Mouse (Mus musculus) kidney, adult 2 months (tissue): ENCODE data around the gene Psmd11. TPM values are rescaled to one million over a fixed set of nuclear protein-coding genes. Genes with fewer than 3 reads are reported as not detected.
"Not testable (repeated sequence)": the region's sequence is repeated elsewhere in the genome, so short reads cannot be mapped to it uniquely, and the experiment has no call there.

ENCODE experiments used
- DNase-seq: peaks from one replicate; pipeline ENCODE4 v3.0.0; 2021
- H3K27ac ChIP-seq: fragments of 200-500 bp; 2 replicates; pipeline ENCODE4 v1.5.1; 2012; ENCODE audit warnings: low read depth, low read length, control low read depth, inconsistent platforms; ENCODE audit not compliant: insufficient read depth
- H3K27me3 ChIP-seq: fragments of 200-500 bp; replicated peaks from 2 replicates; pipeline ENCODE4 v1.6.1; 2012; ENCODE audit warnings: mild to moderate bottlenecking, moderate library complexity, low read length, inconsistent platforms; ENCODE audit not compliant: control insufficient read depth, insufficient read depth
- H3K36me3 ChIP-seq: fragments of 200-500 bp; 2 replicates; pipeline ENCODE4 v1.6.1; 2012; ENCODE audit warnings: mild to moderate bottlenecking, moderate library complexity, low read length, inconsistent platforms; ENCODE audit not compliant: control insufficient read depth, insufficient read depth
- H3K4me1 ChIP-seq: fragments of 200-500 bp; 2 replicates; pipeline ENCODE4 v1.6.1; 2011; ENCODE audit warnings: low read length; ENCODE audit not compliant: control insufficient read depth, insufficient read depth
- H3K4me3 ChIP-seq: fragments of 200-500 bp; 2 replicates; pipeline ENCODE4 v1.5.1; 2011; ENCODE audit warnings: mild to moderate bottlenecking, low read depth, low read length, control low read depth; ENCODE audit not compliant: insufficient read depth
- CTCF ChIP-seq: fragments of 200-500 bp; conservative IDR thresholded peaks from 2 replicates; pipeline ENCODE4 v1.5.1; 2011; ENCODE audit warnings: low read depth, mild to moderate bottlenecking, control low read depth, low read length, moderate library complexity, mixed read lengths; ENCODE audit not compliant: insufficient read depth, insufficient read length
- POLR2A ChIP-seq: fragments of 200-500 bp; IDR thresholded peaks from one replicate; pipeline ENCODE4 v1.6.1; 2011; ENCODE audit warnings: low read depth, low read length, control low read depth
- WGBS: fragments of 180-500 bp; shearing (Covaris S2); methylation state at CpG from one replicate; pipeline ENCODE4 v1.1.7; 2018; 5-methylcytosine and 5-hydroxymethylcytosine counted together
- polyA plus RNA-seq: library from polyadenylated mRNA; depleted of rRNA; stranded (reverse); fragments of >200 nt; gene quantifications from 2 replicates; pipeline ENCODE4 v1.2.3, GENCODE M21; 2012

The Psmd11 gene
- polyA plus RNA-seq, 1 experiment: 52.8 TPM

DNA sequence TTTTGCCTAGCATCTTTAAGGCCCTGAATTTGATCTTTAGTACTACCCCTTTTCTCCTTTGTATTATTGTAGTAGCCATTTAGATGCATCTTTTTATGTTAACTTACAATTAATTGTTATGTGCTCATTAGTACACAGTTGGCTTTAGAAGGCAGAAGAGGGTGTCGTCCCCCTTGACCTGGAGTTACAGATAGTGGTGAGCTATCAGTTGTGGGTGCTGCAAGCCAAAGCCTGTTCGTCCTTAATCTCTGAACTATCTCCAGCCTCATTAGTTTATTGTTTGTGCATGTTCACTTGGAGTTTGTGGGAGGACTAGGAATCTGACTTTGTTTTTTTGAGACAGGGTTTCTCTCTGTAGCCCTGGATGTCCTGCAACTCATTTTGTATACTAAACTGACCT, 41.6 kb upstream of the Psmd11 start:
- peaks cover 14% of the 10 kb centered on the region for H3K4me1 ChIP-seq
- TF ChIP-seq CTCF (no peak), POLR2A (no peak)
- DNase-seq: no peak
- H3K27me3 ChIP-seq: no peaks in the 10 kb centered on the region
- no peak overlapping the region for H3K27ac ChIP-seq
- H3K36me3 ChIP-seq: peaks cover 14% of the 10 kb centered on the region
- no peak overlapping the region for H3K4me3 ChIP-seq
- WGBS: 39% methylated on average over 2 of the region's 2 CpGs

DNA sequence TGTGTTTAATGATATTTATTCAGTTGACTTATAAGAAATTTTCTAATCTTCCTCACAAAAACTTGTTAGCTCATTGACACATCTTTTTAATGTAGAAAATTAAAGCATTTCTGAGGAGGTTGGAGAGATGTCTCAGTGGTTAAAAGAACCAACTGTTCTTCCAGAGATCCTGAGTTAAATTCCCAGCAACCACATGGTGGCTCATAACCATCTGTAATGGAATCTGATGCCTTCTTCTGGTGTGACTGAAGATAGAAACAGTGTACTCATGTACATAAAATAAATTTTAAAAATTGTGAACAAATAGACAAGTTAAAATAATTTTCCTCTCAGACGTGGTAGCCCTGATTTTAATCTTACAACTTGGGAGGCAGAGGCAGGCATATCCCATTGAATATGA, 38.5 kb upstream of the Psmd11 start:
- H3K36me3 ChIP-seq: peaks cover 21% of the 10 kb centered on the region
- TF ChIP-seq CTCF (no peak), POLR2A (no peak)
- H3K27me3 ChIP-seq: no peaks in the 10 kb centered on the region

DNA sequence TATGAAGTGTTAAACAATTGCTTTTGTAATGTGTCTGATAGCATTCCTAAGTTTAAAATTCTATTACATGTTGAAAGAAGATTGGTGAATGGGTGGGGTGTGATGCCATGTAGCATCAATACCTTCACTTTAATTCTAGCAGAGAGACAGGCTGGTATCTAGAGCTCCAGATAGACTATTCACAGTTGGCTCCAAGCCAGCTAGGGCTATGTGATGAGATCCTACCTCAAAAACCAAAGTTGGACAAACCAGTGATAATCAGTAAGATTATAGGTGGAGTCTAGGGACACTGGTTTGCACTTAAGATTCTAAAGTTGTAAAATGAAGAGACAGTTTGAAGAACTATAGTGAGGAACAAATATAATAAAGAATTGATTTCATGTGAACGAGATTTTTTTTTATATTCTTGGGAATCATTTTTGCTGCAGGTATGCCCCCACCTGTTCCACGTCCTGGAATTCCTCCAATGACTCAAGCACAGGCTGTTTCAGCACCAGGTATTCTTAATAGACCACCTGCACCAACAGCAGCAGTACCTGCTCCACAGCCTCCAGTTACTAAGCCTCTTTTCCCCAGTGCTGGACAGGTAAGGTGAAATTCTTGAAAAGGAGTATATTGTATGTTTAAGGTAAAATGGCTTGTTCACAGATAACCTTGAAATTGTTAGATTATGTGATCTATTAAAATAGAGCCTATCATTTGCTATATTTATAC, 36.9 kb upstream of the Psmd11 start:
- Histone ChIP-seq H3K36me3 (peaks cover 28% of the 10 kb centered on the region), H3K27ac (no peak overlapping the region), H3K4me3 (no peak overlapping the region), H3K4me1 (no peaks in the 10 kb centered on the region; the same call in 1 of the 2 replicates), H3K27me3 (no peaks in the 10 kb centered on the region)
- WGBS: 91% methylated on average over 2 of the region's 2 CpGs
- TF ChIP-seq POLR2A (no peak), CTCF (no peak)
- DNase-seq: no peak

More for the DNA sequence above, 38.5 kb upstream of the Psmd11 start:
- DNase-seq: no peak
- Histone ChIP-seq H3K27ac (no peak overlapping the region), H3K4me1 (peaks cover 4% of the 10 kb centered on the region), H3K4me3 (no peak overlapping the region)
- WGBS: 86% methylated on average over 1 of the region's 1 CpGs

DNA sequence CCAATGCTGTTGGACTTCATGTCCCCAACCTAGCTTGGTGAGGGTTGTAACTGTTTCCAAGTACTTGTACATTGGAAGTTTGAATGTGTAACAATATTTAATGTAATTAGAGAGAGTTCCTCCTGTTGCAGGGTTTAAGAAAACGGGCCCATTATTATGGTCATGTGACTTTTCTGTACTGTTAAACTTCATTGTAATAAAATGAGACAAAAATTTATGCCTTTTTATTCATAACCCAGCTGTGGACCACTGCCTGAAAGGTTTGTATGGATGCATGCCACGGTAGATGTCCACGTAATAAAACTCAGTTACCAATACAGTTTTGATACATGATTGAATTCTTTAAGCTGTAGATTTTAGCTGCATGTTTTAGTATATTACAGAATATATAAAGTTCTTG, 32.5 kb upstream of the Psmd11 start:
- TF ChIP-seq POLR2A (no peak), CTCF (no peak)
- WGBS: 82% methylated on average over 3 of the region's 3 CpGs
- no peak overlapping the region for H3K4me3 ChIP-seq
- no peak overlapping the region for H3K27ac ChIP-seq
- no peaks in the 10 kb centered on the region for H3K4me1 ChIP-seq
- DNase-seq: no peak
- H3K27me3 ChIP-seq: no peaks in the 10 kb centered on the region
- peaks cover 29% of the 10 kb centered on the region for H3K36me3 ChIP-seq

DNA sequence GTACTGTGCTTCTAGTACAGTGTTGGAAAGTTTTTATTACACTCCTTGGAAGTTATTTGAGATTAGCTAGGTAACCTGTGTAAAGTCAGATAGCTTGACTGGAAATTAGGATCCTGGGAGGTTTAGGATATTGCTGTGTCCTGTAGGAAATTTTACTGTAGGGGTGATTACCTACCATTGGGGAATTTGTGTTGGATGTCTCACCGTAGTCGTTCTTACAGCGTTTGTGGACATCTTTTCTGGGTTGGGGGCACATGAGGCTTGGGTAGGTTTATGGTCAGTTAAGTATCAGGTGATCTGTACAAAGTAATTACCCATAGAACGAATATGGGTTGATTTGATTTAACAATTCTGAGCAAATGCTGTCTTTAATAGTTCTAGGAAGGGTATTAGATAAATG, 31.8 kb upstream of the Psmd11 start:
- DNase-seq: no peak
- Histone ChIP-seq H3K27ac (no peak overlapping the region), H3K27me3 (no peaks in the 10 kb centered on the region), H3K4me1 (no peaks in the 10 kb centered on the region), H3K4me3 (no peak overlapping the region), H3K36me3 (peaks cover 24% of the 10 kb centered on the region)
- 80% methylated on average over 4 of the region's 4 CpGs for WGBS
- TF ChIP-seq CTCF: no peak
- TF ChIP-seq POLR2A: no peak

GRCm38 (mm10) chr11:80407878-80408277, 20.5 kb upstream of the Psmd11 start:
- H3K4me3 ChIP-seq, H3K27me3 ChIP-seq, H3K27ac ChIP-seq, H3K4me1 ChIP-seq, DNase-seq: not testable (repeated sequence)
- H3K36me3 ChIP-seq: peaks cover 18% of the 10 kb centered on the region
- 97% methylated on average over 6 of the region's 6 CpGs for WGBS

DNA sequence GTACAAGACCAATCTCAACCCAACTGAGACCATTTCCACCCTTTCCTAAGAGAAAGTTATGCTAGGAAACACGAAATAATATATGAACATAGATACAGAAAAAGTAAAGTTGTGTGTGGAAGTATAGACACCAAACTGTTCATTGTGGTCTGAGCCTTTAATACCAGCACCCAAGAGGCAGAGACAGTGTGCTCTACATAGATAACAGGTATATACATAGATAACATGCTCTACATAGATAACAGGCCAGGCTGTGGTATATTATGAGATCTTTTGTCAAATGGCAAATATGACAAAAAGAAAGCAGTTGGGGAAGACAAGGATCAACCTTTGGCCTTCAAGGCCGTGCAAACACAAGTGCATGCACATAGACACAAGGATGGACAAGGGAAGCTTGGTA, 18.0 kb upstream of the Psmd11 start:
- DNase-seq: no peak
- H3K36me3 ChIP-seq: peaks cover 16% of the 10 kb centered on the region
- 87% methylated on average over 2 of the region's 2 CpGs for WGBS
- TF ChIP-seq CTCF (no peak), POLR2A (no peak)
- no peaks in the 10 kb centered on the region for H3K4me1 ChIP-seq
- no peak overlapping the region for H3K4me3 ChIP-seq
- H3K27ac ChIP-seq: no peak overlapping the region
- H3K27me3 ChIP-seq: no peaks in the 10 kb centered on the region

DNA sequence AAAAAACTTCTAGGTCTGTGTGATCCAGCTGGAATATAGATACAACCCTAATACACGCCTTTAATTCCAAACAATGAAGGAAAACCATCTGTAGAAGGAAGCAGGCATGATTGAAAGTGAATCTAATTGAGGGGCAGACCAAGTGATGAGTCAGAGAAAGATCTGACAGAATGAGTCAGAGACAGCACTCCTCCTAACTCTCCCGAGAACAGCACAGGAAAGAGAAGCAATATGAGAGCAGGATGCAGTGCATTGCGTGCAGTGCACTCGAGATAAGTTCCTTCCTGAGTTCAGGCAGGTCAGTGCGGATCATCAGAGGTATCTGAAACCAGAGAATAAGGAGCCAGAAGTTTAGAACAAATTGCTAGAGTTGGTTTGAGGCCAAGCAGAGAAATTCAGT, 11.3 kb upstream of the Psmd11 start:
- H3K4me1 ChIP-seq: no peaks in the 10 kb centered on the region
- H3K27ac ChIP-seq: no peak overlapping the region
- no peaks in the 10 kb centered on the region for H3K27me3 ChIP-seq
- TF ChIP-seq POLR2A (no peak), CTCF (no peak)
- DNase-seq: no peak
- H3K36me3 ChIP-seq: no peaks in the 10 kb centered on the region
- 79% methylated on average over 5 of the region's 5 CpGs for WGBS
- H3K4me3 ChIP-seq: no peak overlapping the region
